Mouse (Mus musculus) heart, adult 9 months (tissue): Measurements from ENCODE around the gene Gm44502.

Source experiments
- DNase-seq, 2 experiments: peaks; one replicate each; pipeline ENCODE4 v3.0.0; 2022; ENCODE audit warnings: low spot score in 2 of 2

Gm44502 gene

GRCm38 (mm10) chr15:89429352-89430221 is at the start of gene Gm44502, which contains the start of the genes C730034F03Rik and Chkb:
TSS of gene Gm44502 (minus strand) at chr15:89429696.
TSS of gene C730034F03Rik (plus strand) at chr15:89429589.
TSS of gene Chkb (minus strand) at chr15:89429908.
- peak; percentile 93 to 95 for DNase-seq

GRCm38 (mm10) chr15:89478622-89479021 is 49.1 kb upstream of the Gm44502 start:
- DNase-seq: no peak

- no peak for DNase-seq
These were observed 48.3 kb upstream of the Gm44502 start for GRCm38 (mm10) chr15:89477806-89478205.

- DNase-seq: peak; percentile 48 to 76
These were observed 47.6 kb upstream of the Gm44502 start, which contains the start of gene Arsa for GRCm38 (mm10) chr15:89477091-89477491. TSS of gene Arsa (minus strand) at chr15:89477425.

GRCm38 (mm10) chr15:89476475-89476815 is 46.9 kb upstream of the Gm44502 start:
- DNase-seq: no peak

GRCm38 (mm10) chr15:89475611-89476474 is 46.3 kb upstream of the Gm44502 start:
- DNase-seq: peak; percentile 96 to 97

- DNase-seq: peak in 1 of 2 experiments; percentile 24
These were observed 45.8 kb upstream of the Gm44502 start for GRCm38 (mm10) chr15:89475293-89475600.

GRCm38 (mm10) chr15:89474596-89475292 is 45.2 kb upstream of the Gm44502 start:
- DNase-seq: no peak

- no peak for DNase-seq
These were observed 44.4 kb upstream of the Gm44502 start for GRCm38 (mm10) chr15:89473921-89474320.

GRCm38 (mm10) chr15:89473370-89473769 is 43.9 kb upstream of the Gm44502 start:
- DNase-seq: no peak

GRCm38 (mm10) chr15:89471476-89471875 is 42.0 kb upstream of the Gm44502 start:
- DNase-seq: no peak

- no peak for DNase-seq
These were observed 39.1 kb upstream of the Gm44502 start for GRCm38 (mm10) chr15:89468577-89468976.

- no peak for DNase-seq
These were observed 35.6 kb upstream of the Gm44502 start for GRCm38 (mm10) chr15:89465052-89465451.

GRCm38 (mm10) chr15:89463334-89464235 is 34.1 kb upstream of the Gm44502 start:
- no peak for DNase-seq

- no peak for DNase-seq
These were observed 32.7 kb upstream of the Gm44502 start for GRCm38 (mm10) chr15:89462176-89462575.

- DNase-seq: no peak
These were observed 31.8 kb upstream of the Gm44502 start for GRCm38 (mm10) chr15:89461321-89461720.

- no peak for DNase-seq
These were observed 30.8 kb upstream of the Gm44502 start for GRCm38 (mm10) chr15:89460298-89460697.

GRCm38 (mm10) chr15:89459821-89460220 is 30.3 kb upstream of the Gm44502 start:
- no peak for DNase-seq

- DNase-seq: no peak
These were observed 29.4 kb upstream of the Gm44502 start for GRCm38 (mm10) chr15:89458942-89459341.

- no peak for DNase-seq
These were observed 26.1 kb upstream of the Gm44502 start for GRCm38 (mm10) chr15:89455642-89456041.

GRCm38 (mm10) chr15:89454857-89455256 is 25.4 kb upstream of the Gm44502 start:
- DNase-seq: no peak
